Comparison of ENCODE assay signal across 8 mouse cellular contexts in the genomic region with DNA sequence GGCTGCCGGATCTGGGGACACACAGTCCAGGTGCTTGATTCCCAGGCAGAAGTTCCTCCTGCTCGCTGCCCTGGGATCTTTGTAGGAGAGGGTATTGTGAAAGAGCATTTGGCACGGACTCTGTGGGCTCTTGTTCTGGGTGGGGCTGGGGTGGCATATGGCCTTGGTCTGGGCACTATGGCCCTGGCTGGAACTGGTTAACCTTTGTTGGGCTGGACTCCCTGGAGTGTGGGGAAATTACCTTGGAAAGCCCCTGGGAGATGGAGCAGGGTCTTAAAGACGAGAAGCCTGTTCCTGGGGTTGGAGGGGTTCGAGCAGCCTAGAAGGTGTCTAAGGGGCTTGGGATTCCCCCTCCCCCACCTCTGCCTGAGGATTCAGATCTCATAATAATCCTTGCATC. TPM values are rescaled to one million over a fixed set of nuclear protein-coding genes. Genes with fewer than 3 reads are reported as not detected.
A peak's percentile ranks its signal among the peaks of the same experiment; 100 is the strongest.
DNase-seq lines count a peak whose midpoint lies in the region; ATAC-seq and TF ChIP-seq lines count a peak whose summit lies in the region.

No protein-coding gene starts in this region.

- WGBS in intestine, embryonic 14.5 days: 59% methylated on average over 5 of the region's 5 CpGs
- WGBS in midbrain, embryonic 12.5 days: 61% methylated on average over 5 of the region's 5 CpGs

- H3K4me2 ChIP-seq in intestine, embryonic 14.5 days (ENCODE audit: low read length): peak overlapping the region; percentile 87
- peak overlapping the region; percentile 89 for H3K4me2 ChIP-seq in midbrain, embryonic 12.5 days (replicated peaks)

- H3K4me3 ChIP-seq in cortical plate, adult 2 months (ENCODE audit: insufficient read depth, low read length): peak overlapping the region; percentile 51
- peak overlapping the region; percentile 57 for H3K4me3 ChIP-seq in intestine, embryonic 14.5 days (ENCODE audit: low read depth, low read length)
- H3K4me3 ChIP-seq in midbrain, embryonic 12.5 days: peak overlapping the region; percentile 71

- H3K27ac ChIP-seq in cortical plate, adult 2 months (ENCODE audit: insufficient read depth, low read length): no peak overlapping the region
- H3K27ac ChIP-seq in intestine, embryonic 14.5 days (ENCODE audit: low read depth): peak overlapping the region; percentile 47
- peak overlapping the region; percentile 64; the same call in 1 of the 2 replicates for H3K27ac ChIP-seq in midbrain, embryonic 12.5 days (replicated peaks)

- DNase-seq in cerebellum, adult 18-20 months: peak; percentile 29 to 41
- no peak for DNase-seq in intestine, embryonic 14.5 days (ENCODE audit: low spot score)
- no peak for DNase-seq in urinary bladder, postnatal 36 days (ENCODE audit: low spot score in 2 of 2)

- no peak for ATAC-seq in cerebellum, adult (ENCODE audit: insufficient number of reproducible peaks, low FRiP score, low TSS enrichment)
- ATAC-seq in intestine, embryonic 14.5 days (replicated peaks; ENCODE audit: low FRiP score, low TSS enrichment, low read depth): no peak
- no peak for ATAC-seq in midbrain, embryonic 12.5 days (ENCODE audit: low FRiP score, low read depth)
- ATAC-seq in megakaryocyte progenitor cell, adult 5-6 weeks (replicated peaks; ENCODE audit: poor library complexity): no peak
- no peak for ATAC-seq in monocyte, adult 5-6 weeks (replicated peaks; ENCODE audit: insufficient number of reproducible peaks, low FRiP score, low TSS enrichment, poor library complexity, severe bottlenecking)

- 0 out of 2 replicates have a peak, but pooled peaks cover 5% of the 10 kb centered on the region for H3K36me3 ChIP-seq in intestine, embryonic 14.5 days (ENCODE audit: control insufficient read depth, insufficient read depth, low read length)
- H3K36me3 ChIP-seq in midbrain, embryonic 12.5 days: peaks cover 11% of the 10 kb centered on the region; the same call in 1 of the 2 replicates

- no peaks in the 10 kb centered on the region for H3K27me3 ChIP-seq in intestine, embryonic 14.5 days (replicated peaks; ENCODE audit: control insufficient read depth, insufficient read depth, low read length)
- H3K27me3 ChIP-seq in midbrain, embryonic 12.5 days: peaks cover 17% of the 10 kb centered on the region

- H3K9me3 ChIP-seq in intestine, embryonic 14.5 days (ENCODE audit: control insufficient read depth, low read length): no peaks in the 10 kb centered on the region
- no peaks in the 10 kb centered on the region for H3K9me3 ChIP-seq in midbrain, embryonic 12.5 days

- TF ChIP-seq POLR2A in cortical plate, adult 2 months (IDR thresholded peaks at IDR 0.05; ENCODE audit: extremely low read depth, insufficient read depth, low read length): no peak

- no peak for TF ChIP-seq CTCF in cortical plate, adult 2 months (IDR thresholded peaks at IDR 0.05; ENCODE audit: extremely low read depth, insufficient read depth, low read length)

- peaks cover 1% of the 10 kb centered on the region for H3K4me1 ChIP-seq in cortical plate, adult 2 months (ENCODE audit: control insufficient read depth, insufficient read depth, low read length)
- peaks cover 37% of the 10 kb centered on the region for H3K4me1 ChIP-seq in intestine, embryonic 14.5 days (replicated peaks; ENCODE audit: control insufficient read depth, insufficient read depth, low read length)
- peaks cover 47% of the 10 kb centered on the region for H3K4me1 ChIP-seq in midbrain, embryonic 12.5 days

- H3K9ac ChIP-seq in intestine, embryonic 14.5 days (ENCODE audit: low read length): peak overlapping the region; percentile 18; the same call in 1 of the 2 replicates
- H3K9ac ChIP-seq in midbrain, embryonic 12.5 days (replicated peaks): peak overlapping the region; percentile 82

RNA-seq across cellular contexts. Expression of a gene that starts 2.0 kb away (rescaled TPM):
- polyA plus RNA-seq in cortical plate, adult 2 months (2012; rRNA removed): 31.0 and 33.8 TPM in 2 replicates
- polyA plus RNA-seq in intestine, embryonic 14.5 days (2014; fragmentation: Nextera tagmentation; extraction: Ambion mirVana): 18.6 and 23.4 TPM in 2 replicates
- polyA plus RNA-seq in midbrain, embryonic 12.5 days (2016; fragmentation: Nextera tagmentation; extraction: Ambion mirVana): 32.7 and 32.9 TPM in 2 replicates
- total RNA-seq in megakaryocyte progenitor cell, adult 5-6 weeks (2015): 0.10 TPM in 1 of 2 replicates, not detected in the other
- 0.08 TPM in 1 of 2 replicates, not detected in the other for total RNA-seq in megakaryocyte progenitor cell, adult 5-6 weeks (2017)
- total RNA-seq in monocyte, adult 5-6 weeks (2017): 1.3 to 1.6 TPM (median 1.5 TPM) in 3 replicates

RNA-seq across cellular contexts. Expression of a gene that starts 30.2 kb away (rescaled TPM):
- polyA plus RNA-seq in cortical plate, adult 2 months (2012; rRNA removed): 18.0 and 23.7 TPM in 2 replicates
- polyA plus RNA-seq in intestine, embryonic 14.5 days (2014; fragmentation: Nextera tagmentation; extraction: Ambion mirVana): 417 and 502 TPM in 2 replicates
- polyA plus RNA-seq in midbrain, embryonic 12.5 days (2016; fragmentation: Nextera tagmentation; extraction: Ambion mirVana): 475 and 557 TPM in 2 replicates
- total RNA-seq in megakaryocyte progenitor cell, adult 5-6 weeks (2015): 0.05 TPM in 1 of 2 replicates, not detected in the other
- not detected in 2 replicates for total RNA-seq in megakaryocyte progenitor cell, adult 5-6 weeks (2017)
- not detected in 3 replicates for total RNA-seq in monocyte, adult 5-6 weeks (2017)

Comparison
In these comparisons a context has a peak if more than half of its experiments do, and no peak if none do; other contexts are left out.
1. DNase-seq: peak in cerebellum, adult 18-20 months (2 of 2); none in intestine, embryonic 14.5 days (single experiment) and urinary bladder, postnatal 36 days (0 of 2).
2. RNA of a gene that starts 30.2 kb away (polyA plus RNA-seq): 475 to 557 TPM in midbrain, embryonic 12.5 days and 417 to 502 TPM in intestine, embryonic 14.5 days; 18.0 to 23.7 TPM in cortical plate, adult 2 months; every median in the first group is over 10 times any median in the second.
3. Peak in every context shown above with its lines, with median percentiles within 50 percentile points of each other: H3K4me3 ChIP-seq.